ENCODE assay signal across 13 mouse cellular contexts in genomic region chr11:83078423-83079140, GRCm38 (mm10). TPM values are rescaled to one million over a fixed set of nuclear protein-coding genes. Genes with fewer than 3 reads are reported as not detected.
A peak's percentile ranks its signal among the peaks of the same experiment; 100 is the strongest.
DNase-seq lines count a peak whose midpoint lies in the region; ATAC-seq and TF ChIP-seq lines count a peak whose summit lies in the region.
"Had no signal": no experiment of that assay in that cellular context is flagged by ENCODE, and none has a peak within 500 bp of the region (broad histone marks: within the 10 kb centered on the region; RNA-seq: fewer than 3 reads in every experiment).

No protein-coding gene starts in this region.

- H3K9ac ChIP-seq in heart, embryonic 15.5 days, result no peak overlapping the region
- H3K9ac ChIP-seq in forebrain, embryonic 12.5 days, result no peak overlapping the region
- H3K9ac ChIP-seq: embryonic facial prominence, embryonic 15.5 days; limb, embryonic 12.5 days had no signal

- no peak for TF ChIP-seq POLR2A in thymus, adult 2 months (IDR thresholded peaks at IDR 0.05; ENCODE audit: control insufficient read depth, extremely low read depth, insufficient read depth, low read length, poor library complexity)

- H3K27me3 ChIP-seq in heart, embryonic 15.5 days, result no peaks in the 10 kb centered on the region
- no peaks in the 10 kb centered on the region for H3K27me3 ChIP-seq in thymus, adult 2 months (ENCODE audit: control insufficient read depth, insufficient read depth, low read length)
- H3K27me3 ChIP-seq in forebrain, embryonic 12.5 days, result no peaks in the 10 kb centered on the region
- H3K27me3 ChIP-seq: embryonic facial prominence, embryonic 15.5 days; limb, embryonic 12.5 days had no signal

- no peaks in the 10 kb centered on the region for H3K36me3 ChIP-seq in heart, embryonic 15.5 days
- no peaks in the 10 kb centered on the region for H3K36me3 ChIP-seq in thymus, adult 2 months (ENCODE audit: control insufficient read depth, insufficient read depth, low read length)
- no peaks in the 10 kb centered on the region for H3K36me3 ChIP-seq in forebrain, embryonic 12.5 days (replicated peaks)
- H3K36me3 ChIP-seq: embryonic facial prominence, embryonic 15.5 days; limb, embryonic 12.5 days had no signal

- ATAC-seq in heart, embryonic 15.5 days (replicated peaks; ENCODE audit: insufficient number of reproducible peaks, insufficient read depth, low FRiP score, low read depth), result 0 out of 2 replicates have a peak, but pooled peaks have one; percentile 22
- ATAC-seq in megakaryocyte, adult 5-6 weeks (ENCODE audit: poor library complexity, severe bottlenecking), result peak; percentile 20
- no peak for ATAC-seq in forebrain, embryonic 12.5 days (ENCODE audit: low FRiP score)
- ATAC-seq: midbrain, embryonic 16.5 days had no signal

- H3K4me2 ChIP-seq in heart, embryonic 15.5 days, result no peak overlapping the region
- H3K4me2 ChIP-seq in forebrain, embryonic 12.5 days, result no peak overlapping the region
- H3K4me2 ChIP-seq: embryonic facial prominence, embryonic 15.5 days; limb, embryonic 12.5 days had no signal

- H3K27ac ChIP-seq in heart, embryonic 15.5 days, result peak overlapping the region; percentile 77
- peak overlapping the region; percentile 100 for H3K27ac ChIP-seq in thymus, adult 2 months (ENCODE audit: control insufficient read depth, insufficient read depth, low read length)
- no peak overlapping the region for H3K27ac ChIP-seq in forebrain, embryonic 12.5 days
- H3K27ac ChIP-seq: limb, embryonic 12.5 days had no signal

- peaks cover 8% of the 10 kb centered on the region; the same call in 1 of the 2 replicates for H3K4me1 ChIP-seq in heart, embryonic 15.5 days (replicated peaks)
- H3K4me1 ChIP-seq in thymus, adult 2 months (replicated peaks; ENCODE audit: control insufficient read depth, insufficient read depth, low read length), result peaks cover 22% of the 10 kb centered on the region
- no peaks in the 10 kb centered on the region for H3K4me1 ChIP-seq in forebrain, embryonic 12.5 days
- H3K4me1 ChIP-seq: embryonic facial prominence, embryonic 15.5 days; limb, embryonic 12.5 days had no signal

- no peak overlapping the region for H3K4me3 ChIP-seq in heart, embryonic 15.5 days
- peak overlapping the region; percentile 21; the same call in 1 of the 2 replicates for H3K4me3 ChIP-seq in thymus, adult 2 months (ENCODE audit: control insufficient read depth, insufficient read depth, low read length)
- no peak overlapping the region for H3K4me3 ChIP-seq in forebrain, embryonic 12.5 days (replicated peaks)
- H3K4me3 ChIP-seq: embryonic facial prominence, embryonic 15.5 days; limb, embryonic 12.5 days had no signal

- TF ChIP-seq CTCF in thymus, adult 2 months (IDR thresholded peaks at IDR 0.05; ENCODE audit: borderline replicate concordance, control insufficient read depth, extremely low read depth, insufficient read depth, low read length, poor library complexity), result no peak

- WGBS in heart, embryonic 15.5 days, result 71% methylated on average over 5 of the region's 5 CpGs
- WGBS in thymus, adult 2 months, result 28% methylated on average over 5 of the region's 5 CpGs
- WGBS in forebrain, embryonic 12.5 days, result 88% methylated on average over 5 of the region's 5 CpGs

- intact Hi-C loops in heart, postnatal 36 days (cut with DNase I), result no loop called here

- no peaks in the 10 kb centered on the region for H3K9me3 ChIP-seq in heart, embryonic 15.5 days (replicated peaks)
- H3K9me3 ChIP-seq in forebrain, embryonic 12.5 days, result no peaks in the 10 kb centered on the region
- H3K9me3 ChIP-seq: embryonic facial prominence, embryonic 15.5 days had no signal

- no peak for DNase-seq in heart, postnatal 36 days
- DNase-seq in thymus, adult 2 months, result peak; percentile 39
- no peak for DNase-seq in thymus, postnatal 0 days (ENCODE audit: low spot score)
- no peak for DNase-seq in layer of hippocampus, postnatal 25 days (ENCODE audit: extremely low spot score in 1 of 2, low spot score in 1 of 2)
- no peak for DNase-seq in urinary bladder, postnatal 14 days (ENCODE audit: low spot score)
- DNase-seq: cerebellum, adult 9-11 months had no signal

RNA-seq across cellular contexts. Expression of gene Slfn2, which starts 13.7 kb away (rescaled TPM):
- polyA plus RNA-seq in heart, embryonic 15.5 days (2015; fragmentation: Nextera tagmentation; extraction: Ambion mirVana), result 4.4 and 6.9 TPM in 2 replicates
- total RNA-seq in heart, postnatal 36 days (2021), result 1 to 10 TPM; 3.9 to 6.2 TPM
- 40.6 and 44.7 TPM in 2 replicates for polyA plus RNA-seq in thymus, adult 2 months (2012; rRNA removed)
- polyA plus RNA-seq in thymus, postnatal 0 days (2015; fragmentation: Nextera tagmentation; extraction: Ambion mirVana), result 129 and 142 TPM in 2 replicates
- total RNA-seq in megakaryocyte, adult 5-6 weeks (2015), result 344 and 362 TPM in 2 replicates
- 890 and 968 TPM in 2 replicates for total RNA-seq in megakaryocyte, adult 5-6 weeks (2017)
- under 1 TPM; 0.59 to 0.69 TPM for total RNA-seq in layer of hippocampus, postnatal 25 days (2021)
- 0.96 and 1.2 TPM in 2 replicates for polyA plus RNA-seq in forebrain, embryonic 12.5 days (2016; fragmentation: Nextera tagmentation; extraction: Ambion mirVana)

RNA-seq across cellular contexts. Expression of gene Slfn1, which starts 38.1 kb away (rescaled TPM):
- polyA plus RNA-seq in heart, embryonic 15.5 days (2015; fragmentation: Nextera tagmentation; extraction: Ambion mirVana), result 0.34 and 0.55 TPM in 2 replicates
- under 1 TPM; 0.17 to 0.41 TPM for total RNA-seq in heart, postnatal 36 days (2021)
- polyA plus RNA-seq in thymus, adult 2 months (2012; rRNA removed), result 16.3 and 24.3 TPM in 2 replicates
- 3.0 and 4.1 TPM in 2 replicates for polyA plus RNA-seq in thymus, postnatal 0 days (2015; fragmentation: Nextera tagmentation; extraction: Ambion mirVana)
- 140 and 155 TPM in 2 replicates for total RNA-seq in megakaryocyte, adult 5-6 weeks (2015)
- 239 TPM in 2 replicates for total RNA-seq in megakaryocyte, adult 5-6 weeks (2017)
- not detected for total RNA-seq in layer of hippocampus, postnatal 25 days (2021)
- polyA plus RNA-seq in forebrain, embryonic 12.5 days (2016; fragmentation: Nextera tagmentation; extraction: Ambion mirVana), result not detected in 2 replicates
- total RNA-seq: gastrocnemius, adult 18-20 months had no signal
- polyA plus RNA-seq: limb, embryonic 12.5 days; midbrain, embryonic 16.5 days had no signal

RNA-seq across cellular contexts. Expression of gene Slfn8, which starts 58.0 kb away (rescaled TPM):
- 0.59 and 1.4 TPM in 2 replicates for polyA plus RNA-seq in heart, embryonic 15.5 days (2015; fragmentation: Nextera tagmentation; extraction: Ambion mirVana)
- 1 to 10 TPM in 1 of 2 experiments, under 1 TPM in 1; 0.56 to 1.5 TPM for total RNA-seq in heart, postnatal 36 days (2021)
- polyA plus RNA-seq in thymus, adult 2 months (2012; rRNA removed), result 4.0 and 4.2 TPM in 2 replicates
- 5.9 and 7.1 TPM in 2 replicates for polyA plus RNA-seq in thymus, postnatal 0 days (2015; fragmentation: Nextera tagmentation; extraction: Ambion mirVana)
- 59.7 and 60.5 TPM in 2 replicates for total RNA-seq in megakaryocyte, adult 5-6 weeks (2015)
- total RNA-seq in megakaryocyte, adult 5-6 weeks (2017), result 68.3 and 68.6 TPM in 2 replicates
- under 1 TPM; 0.20 to 0.40 TPM for total RNA-seq in layer of hippocampus, postnatal 25 days (2021)
- 0.21 and 0.37 TPM in 2 replicates for polyA plus RNA-seq in forebrain, embryonic 12.5 days (2016; fragmentation: Nextera tagmentation; extraction: Ambion mirVana)
